Mouse (Mus musculus): ENCODE results near the gene Trpv4. TPM values are rescaled to one million over a fixed set of nuclear protein-coding genes. Genes with fewer than 3 reads are reported as not detected.
A peak's percentile ranks its signal among the peaks of the same experiment; 100 is the strongest.

Trpv4 gene
- polyA plus RNA-seq, 1 experiment from 2014 or later: 0.38 TPM

GRCm38 (mm10) chr5:114661029-114661428, 2.8 kb upstream of the Trpv4 start:
- Histone ChIP-seq H3K27ac (ENCODE audit: low read depth) (no peak overlapping the region; the same call in 1 of the 2 replicates), H3K27me3 (ENCODE audit: insufficient read depth, low read length) (peaks cover 35% of the 10 kb centered on the region), H3K4me3 (ENCODE audit: low read depth, low read length) (no peak overlapping the region), H3K9me3 (ENCODE audit: low read length) (no peaks in the 10 kb centered on the region), H3K4me1 (ENCODE audit: insufficient read depth) (no peaks in the 10 kb centered on the region), H3K9ac (replicated peaks) (no peak overlapping the region), H3K36me3 (replicated peaks; ENCODE audit: insufficient read depth, low read length) (no peaks in the 10 kb centered on the region), H3K4me2 (ENCODE audit: low read depth, low read length) (no peak overlapping the region)
- WGBS (ENCODE audit: insufficient replicate concordance): 25% methylated on average over 6 of the region's 6 CpGs
- TF ChIP-seq CTCF (IDR thresholded peaks at IDR 0.05; ENCODE audit: low read depth) (no peak), EP300 (IDR thresholded peaks at IDR 0.05; ENCODE audit: low read depth) (no peak)
- DNase-seq (no peak), ATAC-seq (peak; percentile 49; the same call in 1 of the 2 replicates)

- no peak for TF ChIP-seq EP300 (IDR thresholded peaks at IDR 0.05; ENCODE audit: low read depth)
- no peak for TF ChIP-seq CTCF (IDR thresholded peaks at IDR 0.05; ENCODE audit: low read depth)
- ATAC-seq (no peak), DNase-seq (no peak)
- H3K4me3 ChIP-seq (ENCODE audit: low read depth, low read length): peak overlapping the region; percentile 46; the same call in 1 of the 2 replicates
- H3K9ac ChIP-seq (replicated peaks): no peak overlapping the region
- H3K27ac ChIP-seq (ENCODE audit: low read depth): no peak overlapping the region
- H3K4me1 ChIP-seq (ENCODE audit: insufficient read depth): no peaks in the 10 kb centered on the region
- H3K36me3 ChIP-seq (replicated peaks; ENCODE audit: insufficient read depth, low read length): no peaks in the 10 kb centered on the region
- peaks cover 35% of the 10 kb centered on the region for H3K27me3 ChIP-seq (ENCODE audit: insufficient read depth, low read length)
- 26% methylated on average over 10 of the region's 10 CpGs for WGBS (ENCODE audit: insufficient replicate concordance)
- no peak overlapping the region for H3K4me2 ChIP-seq (ENCODE audit: low read depth, low read length)
- H3K9me3 ChIP-seq (ENCODE audit: low read length): no peaks in the 10 kb centered on the region
These were observed 795 bp downstream of the Trpv4 start for GRCm38 (mm10) chr5:114657426-114657825.

GRCm38 (mm10) chr5:114656305-114656704, 1.9 kb downstream of the Trpv4 start:
- Histone ChIP-seq H3K27ac (ENCODE audit: low read depth) (no peak overlapping the region), H3K9ac (replicated peaks) (no peak overlapping the region), H3K4me3 (ENCODE audit: low read depth, low read length) (no peak overlapping the region), H3K4me2 (ENCODE audit: low read depth, low read length) (no peak overlapping the region), H3K27me3 (ENCODE audit: insufficient read depth, low read length) (peaks cover 35% of the 10 kb centered on the region), H3K9me3 (ENCODE audit: low read length) (no peaks in the 10 kb centered on the region), H3K36me3 (replicated peaks; ENCODE audit: insufficient read depth, low read length) (no peaks in the 10 kb centered on the region), H3K4me1 (ENCODE audit: insufficient read depth) (no peaks in the 10 kb centered on the region)
- ATAC-seq: no peak
- DNase-seq: no peak
- TF ChIP-seq EP300 (IDR thresholded peaks at IDR 0.05; ENCODE audit: low read depth) (no peak), CTCF (IDR thresholded peaks at IDR 0.05; ENCODE audit: low read depth) (no peak)
- WGBS (ENCODE audit: insufficient replicate concordance): 70% methylated on average over 7 of the region's 7 CpGs

- H3K4me3 ChIP-seq (ENCODE audit: low read depth, low read length): no peak overlapping the region
- ATAC-seq (no peak), DNase-seq (no peak)
- WGBS (ENCODE audit: insufficient replicate concordance): 72% methylated on average over 5 of the region's 5 CpGs
- no peak overlapping the region for H3K9ac ChIP-seq (replicated peaks)
- no peaks in the 10 kb centered on the region for H3K4me1 ChIP-seq (ENCODE audit: insufficient read depth)
- TF ChIP-seq CTCF (IDR thresholded peaks at IDR 0.05; ENCODE audit: low read depth) (no peak), EP300 (IDR thresholded peaks at IDR 0.05; ENCODE audit: low read depth) (no peak)
- no peaks in the 10 kb centered on the region for H3K36me3 ChIP-seq (replicated peaks; ENCODE audit: insufficient read depth, low read length)
- no peak overlapping the region for H3K27ac ChIP-seq (ENCODE audit: low read depth)
- H3K27me3 ChIP-seq (ENCODE audit: insufficient read depth, low read length): peaks cover 35% of the 10 kb centered on the region
- no peaks in the 10 kb centered on the region for H3K9me3 ChIP-seq (ENCODE audit: low read length)
- H3K4me2 ChIP-seq (ENCODE audit: low read depth, low read length): no peak overlapping the region
These were observed 2.5 kb downstream of the Trpv4 start for GRCm38 (mm10) chr5:114655721-114656120.

GRCm38 (mm10) chr5:114653656-114654437, 4.4 kb downstream of the Trpv4 start:
- DNase-seq (no peak), ATAC-seq (0 out of 2 replicates have a peak, but pooled peaks have one; percentile 21)
- H3K27ac ChIP-seq (ENCODE audit: low read depth): no peak overlapping the region
- no peak overlapping the region for H3K4me3 ChIP-seq (ENCODE audit: low read depth, low read length)
- 59% methylated on average over 11 of the region's 15 CpGs for WGBS (ENCODE audit: insufficient replicate concordance)
- no peak overlapping the region for H3K9ac ChIP-seq (replicated peaks)
- H3K4me1 ChIP-seq (ENCODE audit: insufficient read depth): no peaks in the 10 kb centered on the region
- H3K9me3 ChIP-seq (ENCODE audit: low read length): no peaks in the 10 kb centered on the region
- no peaks in the 10 kb centered on the region for H3K36me3 ChIP-seq (replicated peaks; ENCODE audit: insufficient read depth, low read length)
- no peak for TF ChIP-seq EP300 (IDR thresholded peaks at IDR 0.05; ENCODE audit: low read depth)
- no peak for TF ChIP-seq CTCF (IDR thresholded peaks at IDR 0.05; ENCODE audit: low read depth)
- H3K4me2 ChIP-seq (ENCODE audit: low read depth, low read length): no peak overlapping the region
- peaks cover 25% of the 10 kb centered on the region for H3K27me3 ChIP-seq (ENCODE audit: insufficient read depth, low read length)

GRCm38 (mm10) chr5:114651449-114651848, 6.8 kb downstream of the Trpv4 start:
- no peak overlapping the region for H3K27ac ChIP-seq (ENCODE audit: low read depth)
- H3K9me3 ChIP-seq (ENCODE audit: low read length): no peaks in the 10 kb centered on the region
- 22% methylated on average over 3 of the region's 3 CpGs for WGBS (ENCODE audit: insufficient replicate concordance)
- H3K27me3 ChIP-seq (ENCODE audit: insufficient read depth, low read length): peaks cover 4% of the 10 kb centered on the region
- H3K4me3 ChIP-seq (ENCODE audit: low read depth, low read length): no peak overlapping the region
- TF ChIP-seq EP300 (IDR thresholded peaks at IDR 0.05; ENCODE audit: low read depth) (no peak), CTCF (IDR thresholded peaks at IDR 0.05; ENCODE audit: low read depth) (no peak)
- H3K4me2 ChIP-seq (ENCODE audit: low read depth, low read length): 0 out of 2 replicates have a peak overlapping the region, but pooled peaks have one; percentile 6
- ATAC-seq (no peak), DNase-seq (no peak)
- H3K4me1 ChIP-seq (ENCODE audit: insufficient read depth): peaks cover 10% of the 10 kb centered on the region
- H3K36me3 ChIP-seq (replicated peaks; ENCODE audit: insufficient read depth, low read length): no peaks in the 10 kb centered on the region
- H3K9ac ChIP-seq (replicated peaks): no peak overlapping the region
